Mouse (Mus musculus): Measurements from ENCODE around the gene Avpi1. TPM values are rescaled to one million over a fixed set of nuclear protein-coding genes. Genes with fewer than 3 reads are reported as not detected.

Gene Avpi1
- 42.5 and 44.7 TPM in 2 replicates for polyA plus RNA-seq (2015; fragmentation: Nextera tagmentation; extraction: Ambion mirVana)

DNA sequence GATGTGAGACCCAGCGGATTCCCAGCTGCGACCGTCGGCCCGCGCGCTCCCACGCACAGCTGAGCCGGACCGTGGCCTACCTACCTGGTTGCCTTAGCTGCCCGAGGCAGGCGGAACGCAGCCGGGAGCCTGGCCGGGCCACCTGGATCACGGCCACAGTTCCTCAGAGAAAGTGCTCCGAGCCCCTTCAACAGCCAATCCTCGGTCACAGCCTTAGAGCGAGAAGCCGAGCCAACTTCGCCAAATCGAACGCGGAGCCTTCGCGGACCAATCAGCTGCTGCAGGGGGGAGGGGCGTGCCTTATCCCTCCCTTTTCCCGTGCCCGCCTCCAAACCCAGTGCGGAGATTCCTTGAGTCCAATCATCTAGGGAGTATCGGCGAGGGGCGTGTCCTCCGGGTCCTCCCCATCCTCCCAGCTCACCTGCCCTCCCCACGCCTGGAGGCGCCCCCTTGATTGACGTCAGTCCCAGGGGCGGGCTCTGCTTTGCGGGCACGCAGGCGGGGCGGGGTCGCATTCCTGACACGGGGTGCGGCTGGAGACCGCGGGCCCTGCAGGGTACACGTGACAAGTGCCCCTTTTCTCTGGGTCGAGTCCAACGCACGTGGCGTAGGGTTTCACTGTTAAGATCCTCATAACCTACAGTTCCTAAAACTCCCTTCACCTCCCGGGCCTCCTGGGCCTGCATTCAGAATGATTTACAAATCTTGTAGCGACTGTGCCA lies at the start of gene Avpi1:
Gene Avpi1, minus strand, starts transcription at position 273 of the 722 bp plus-strand sequence.
- H3K4me1 ChIP-seq, result peaks cover 12% of the 10 kb centered on the region; the same call in 1 of the 2 replicates
- peak within 1 kb of the TSS; percentile 94 for H3K27ac ChIP-seq
- peak within 1 kb of the TSS; percentile 96 for H3K4me2 ChIP-seq
- under 1% methylated on average over 54 of the region's 54 CpGs for WGBS
- H3K4me3 ChIP-seq (replicated peaks), result peak within 1 kb of the TSS; percentile 74
- H3K36me3 ChIP-seq, result peaks cover 9% of the 10 kb centered on the region; the same call in 1 of the 2 replicates
- no peaks in the 10 kb centered on the region for H3K9me3 ChIP-seq
- ATAC-seq (ENCODE audit: insufficient read depth, low FRiP score, low read depth), result peak; percentile 98
- H3K27me3 ChIP-seq (replicated peaks), result no peaks in the 10 kb centered on the region
- H3K9ac ChIP-seq, result peak within 1 kb of the TSS; percentile 94

DNA sequence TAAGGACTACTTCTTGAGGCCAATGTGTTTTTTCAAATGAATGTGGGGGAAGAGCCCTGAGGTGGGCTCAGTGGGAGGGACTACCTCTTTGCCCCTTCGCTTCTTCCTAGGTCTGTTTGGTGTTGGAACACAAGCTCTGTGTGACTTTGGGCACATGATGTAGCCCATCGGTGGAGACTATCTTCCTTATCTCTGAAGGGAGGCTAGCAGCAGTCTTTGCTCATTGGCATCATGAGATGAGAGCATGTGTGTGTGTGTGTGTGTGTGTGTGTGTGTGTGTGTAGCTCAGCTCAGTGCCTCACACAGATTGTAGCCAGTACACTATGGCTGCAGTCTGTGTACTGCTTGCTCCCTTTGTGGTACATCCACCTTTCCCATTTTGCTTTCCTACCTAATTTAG lies 48.6 kb upstream of the Avpi1 start:
- whole genome bisulfite sequencing, result 88% methylated on average over 2 of the region's 2 CpGs
- no peaks in the 10 kb centered on the region for H3K9me3 ChIP-seq
- no peak for ATAC-seq (ENCODE audit: insufficient read depth, low FRiP score, low read depth)

DNA sequence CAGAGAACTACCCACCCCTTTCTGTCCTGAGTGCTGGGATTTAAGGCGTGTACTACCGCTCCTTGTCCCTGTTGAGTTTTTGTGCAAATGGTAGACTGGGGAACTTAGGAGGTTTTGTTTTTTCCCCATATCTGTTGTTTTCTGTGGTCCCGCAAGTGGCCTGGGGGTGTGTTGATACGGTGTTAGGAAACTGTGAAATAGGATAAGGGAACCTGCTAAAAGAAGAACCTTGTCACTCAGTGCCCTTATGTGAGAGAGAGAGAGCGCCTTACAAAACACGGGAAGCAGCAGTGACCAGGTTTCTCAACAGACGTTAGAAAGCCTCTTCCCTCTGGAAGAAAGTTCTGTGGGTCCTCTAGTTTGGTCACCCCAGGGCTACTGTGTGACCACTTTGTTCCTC lies 48.0 kb upstream of the Avpi1 start:
- peaks cover 22% of the 10 kb centered on the region; the same call in 1 of the 2 replicates for H3K36me3 ChIP-seq
- no peaks in the 10 kb centered on the region for H3K9me3 ChIP-seq
- no peaks in the 10 kb centered on the region for H3K4me1 ChIP-seq
- WGBS, result 77% methylated on average over 7 of the region's 7 CpGs
- no peaks in the 10 kb centered on the region for H3K27me3 ChIP-seq (replicated peaks)
- no peak overlapping the region for H3K4me3 ChIP-seq (replicated peaks)
- H3K9ac ChIP-seq, result no peak overlapping the region
- H3K27ac ChIP-seq, result no peak overlapping the region
- ATAC-seq (ENCODE audit: insufficient read depth, low FRiP score, low read depth), result no peak
- H3K4me2 ChIP-seq, result no peak overlapping the region

More for the DNA sequence above, 48.6 kb upstream of the Avpi1 start:
- Histone ChIP-seq H3K4me1 (no peaks in the 10 kb centered on the region), H3K9ac (no peak overlapping the region), H3K4me2 (no peak overlapping the region), H3K4me3 (replicated peaks) (no peak overlapping the region), H3K36me3 (peaks cover 22% of the 10 kb centered on the region; the same call in 1 of the 2 replicates), H3K27ac (no peak overlapping the region), H3K27me3 (replicated peaks) (no peaks in the 10 kb centered on the region)

DNA sequence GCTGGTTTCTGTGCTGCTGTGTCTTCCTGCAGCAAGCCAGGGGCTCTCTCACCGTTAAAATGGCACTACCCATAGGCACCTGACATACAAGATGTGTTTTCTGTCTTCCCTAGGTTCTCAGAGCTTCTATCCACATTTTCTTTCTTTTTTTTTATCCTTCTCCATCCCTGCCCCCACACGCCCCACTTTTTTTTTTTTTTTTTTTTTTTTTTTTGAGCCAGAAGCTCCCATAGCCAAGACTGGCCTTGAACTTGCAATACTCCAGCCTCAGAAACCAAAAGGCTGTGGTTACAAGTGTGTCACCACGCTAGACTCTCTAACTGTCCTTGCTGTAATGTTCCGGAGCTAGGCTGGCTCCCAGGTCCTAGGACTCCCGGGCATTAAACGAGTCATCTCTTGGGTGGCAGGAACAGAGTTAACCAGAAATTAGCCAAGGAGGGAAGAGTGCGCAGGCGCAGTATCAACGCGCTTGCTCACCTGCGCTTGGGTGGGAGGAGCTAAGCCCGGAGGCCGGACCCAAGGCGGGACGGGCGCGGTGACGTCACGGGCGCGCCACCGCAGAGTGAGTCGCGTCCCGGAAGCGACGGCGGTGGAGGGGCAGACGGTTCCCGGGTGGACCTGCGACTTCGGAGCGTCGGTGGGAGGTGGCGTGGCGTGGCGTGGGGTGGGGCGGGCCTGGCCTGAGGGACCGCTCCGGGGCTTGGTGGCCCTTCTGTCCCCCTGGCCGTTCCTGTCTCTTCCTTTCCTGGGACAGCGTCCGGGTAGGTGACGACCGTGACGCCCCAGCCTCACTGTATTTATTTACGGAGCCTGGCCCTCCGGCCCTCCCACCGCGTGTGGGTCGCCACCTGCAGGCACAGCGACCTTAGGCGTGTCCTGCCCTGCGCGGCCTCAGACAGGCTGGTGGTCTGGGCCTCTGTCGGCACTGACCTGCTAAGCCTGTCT lies 41.4 kb upstream of the Avpi1 start:
- whole genome bisulfite sequencing, result 2% methylated on average over 54 of the region's 56 CpGs
- Histone ChIP-seq H3K4me2 (peak overlapping the region; percentile 72), H3K9me3 (no peaks in the 10 kb centered on the region), H3K27me3 (replicated peaks) (peaks cover 8% of the 10 kb centered on the region; the same call in 1 of the 2 replicates), H3K36me3 (no peaks in the 10 kb centered on the region), H3K4me3 (replicated peaks) (peak overlapping the region; percentile 89), H3K4me1 (peaks cover 15% of the 10 kb centered on the region), H3K27ac (peak overlapping the region; percentile 64; the same call in 1 of the 2 replicates), H3K9ac (peak overlapping the region; percentile 63)
- peak; percentile 91 for ATAC-seq (ENCODE audit: insufficient read depth, low FRiP score, low read depth)

DNA sequence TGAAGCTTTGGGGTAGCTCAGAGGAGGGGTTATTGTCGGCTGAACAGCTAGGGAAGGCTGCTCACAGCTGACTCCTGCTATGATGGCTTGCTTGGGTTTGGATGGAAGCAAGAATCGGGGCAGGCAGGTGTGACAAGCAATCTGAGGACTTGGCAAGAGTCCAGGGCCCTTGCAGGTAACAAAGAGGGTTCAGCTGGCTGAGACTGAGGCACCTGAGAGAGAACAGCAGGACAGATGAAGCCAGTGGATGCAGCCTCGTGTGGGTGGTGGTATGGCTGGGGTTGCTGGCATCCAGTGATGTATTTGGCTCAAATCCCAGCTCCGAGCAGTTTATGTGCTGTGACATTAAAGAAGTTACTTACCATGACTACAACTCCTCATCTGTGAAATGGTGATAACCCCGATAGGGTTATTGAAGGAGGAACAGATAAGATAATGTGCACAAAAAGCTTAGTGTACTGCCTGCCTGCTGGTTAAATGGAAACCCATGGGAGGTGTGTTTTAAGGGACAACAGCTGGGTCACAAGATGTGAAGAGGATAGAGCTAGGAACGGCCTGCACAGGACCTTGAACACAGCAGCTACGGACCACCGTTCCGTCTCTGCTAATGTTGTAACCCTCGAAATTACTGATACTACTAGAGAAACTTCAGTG lies 40.6 kb upstream of the Avpi1 start:
- Histone ChIP-seq H3K9ac (no peak overlapping the region), H3K27me3 (replicated peaks) (peaks cover 8% of the 10 kb centered on the region; the same call in 1 of the 2 replicates), H3K4me2 (peak overlapping the region; percentile 72; the same call in 1 of the 2 replicates), H3K4me3 (replicated peaks) (0 out of 2 replicates have a peak overlapping the region, but pooled peaks have one; percentile 89), H3K36me3 (no peaks in the 10 kb centered on the region), H3K27ac (no peak overlapping the region), H3K9me3 (no peaks in the 10 kb centered on the region), H3K4me1 (peaks cover 15% of the 10 kb centered on the region)
- 53% methylated on average over 10 of the region's 10 CpGs for whole genome bisulfite sequencing
- no peak for ATAC-seq (ENCODE audit: insufficient read depth, low FRiP score, low read depth)

DNA sequence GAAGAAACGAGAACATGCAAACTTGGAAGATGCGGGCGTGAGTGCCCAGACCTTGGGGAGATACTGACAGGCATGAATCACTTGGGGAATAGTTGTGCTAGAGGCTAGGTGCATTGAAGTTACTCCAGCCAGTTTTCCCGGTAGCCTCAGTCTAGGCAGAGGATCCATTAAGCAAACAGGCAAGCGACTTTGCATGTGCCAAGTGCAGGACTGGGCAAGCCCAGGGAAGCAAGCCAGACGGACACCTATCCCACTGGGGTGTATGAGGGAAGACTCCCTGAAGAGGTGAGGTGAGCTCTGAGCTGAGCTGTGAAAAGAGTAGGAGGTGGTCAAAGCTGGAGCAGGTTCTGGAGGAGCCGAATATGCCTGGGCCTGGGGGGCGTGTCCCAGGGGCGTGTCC lies 38.6 kb upstream of the Avpi1 start:
- H3K36me3 ChIP-seq, result no peaks in the 10 kb centered on the region
- no peak overlapping the region for H3K9ac ChIP-seq
- H3K4me2 ChIP-seq, result no peak overlapping the region
- no peaks in the 10 kb centered on the region for H3K9me3 ChIP-seq
- WGBS, result 58% methylated on average over 9 of the region's 9 CpGs
- H3K4me3 ChIP-seq (replicated peaks), result no peak overlapping the region
- peaks cover 8% of the 10 kb centered on the region; the same call in 1 of the 2 replicates for H3K27me3 ChIP-seq (replicated peaks)
- no peak overlapping the region for H3K27ac ChIP-seq
- H3K4me1 ChIP-seq, result peaks cover 15% of the 10 kb centered on the region
- ATAC-seq (ENCODE audit: insufficient read depth, low FRiP score, low read depth), result no peak

DNA sequence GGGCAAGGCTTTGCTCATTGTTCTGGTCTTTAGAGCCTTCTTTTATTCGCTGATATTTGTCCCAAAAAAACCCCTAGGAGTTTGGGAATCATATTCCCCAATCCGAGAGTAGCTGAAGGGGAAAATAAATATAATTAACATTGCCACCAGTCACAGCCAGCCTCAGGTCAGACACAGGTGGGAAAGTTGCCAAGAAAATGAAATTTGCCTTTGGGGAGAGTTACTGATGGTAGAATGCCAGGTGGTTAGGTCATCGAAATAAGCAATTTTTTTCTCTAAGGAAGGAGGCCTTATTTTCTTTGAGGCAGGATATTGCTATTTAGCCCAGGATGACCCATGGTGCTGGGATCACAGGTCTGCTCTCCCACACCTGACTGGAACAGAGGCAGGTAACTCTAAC lies 37.9 kb upstream of the Avpi1 start:
- H3K4me3 ChIP-seq (replicated peaks), result no peak overlapping the region
- 39% methylated on average over 3 of the region's 3 CpGs for WGBS
- H3K27ac ChIP-seq, result no peak overlapping the region
- H3K9me3 ChIP-seq, result no peaks in the 10 kb centered on the region
- H3K4me2 ChIP-seq, result no peak overlapping the region
- no peak for ATAC-seq (ENCODE audit: insufficient read depth, low FRiP score, low read depth)
- H3K27me3 ChIP-seq (replicated peaks), result peaks cover 8% of the 10 kb centered on the region; the same call in 1 of the 2 replicates
- H3K4me1 ChIP-seq, result peaks cover 15% of the 10 kb centered on the region
- H3K9ac ChIP-seq, result no peak overlapping the region
- H3K36me3 ChIP-seq, result no peaks in the 10 kb centered on the region

DNA sequence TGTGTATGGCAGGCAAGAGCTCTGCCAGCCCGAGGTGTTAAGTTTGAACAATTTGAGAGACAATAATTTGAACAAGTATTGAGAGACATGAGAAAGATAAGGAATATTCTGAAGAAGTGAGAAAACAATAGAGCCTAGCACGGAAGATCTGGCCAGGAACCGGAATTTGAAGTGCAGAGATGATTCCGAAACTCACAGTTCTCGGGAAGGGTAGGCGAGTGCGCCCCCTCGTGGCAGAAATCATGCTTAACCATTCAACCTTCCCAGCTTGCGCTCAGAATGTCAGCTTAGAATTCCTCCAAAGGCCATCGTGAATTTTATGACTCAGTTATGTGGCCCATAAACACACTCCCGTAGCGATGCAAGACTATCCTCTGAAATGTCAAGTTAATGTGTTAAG lies 37.3 kb upstream of the Avpi1 start:
- Histone ChIP-seq H3K4me1 (peaks cover 9% of the 10 kb centered on the region; the same call in 1 of the 2 replicates), H3K4me3 (replicated peaks) (no peak overlapping the region; the same call in 1 of the 2 replicates)
- WGBS, result 3% methylated on average over 12 of the region's 12 CpGs

DNA sequence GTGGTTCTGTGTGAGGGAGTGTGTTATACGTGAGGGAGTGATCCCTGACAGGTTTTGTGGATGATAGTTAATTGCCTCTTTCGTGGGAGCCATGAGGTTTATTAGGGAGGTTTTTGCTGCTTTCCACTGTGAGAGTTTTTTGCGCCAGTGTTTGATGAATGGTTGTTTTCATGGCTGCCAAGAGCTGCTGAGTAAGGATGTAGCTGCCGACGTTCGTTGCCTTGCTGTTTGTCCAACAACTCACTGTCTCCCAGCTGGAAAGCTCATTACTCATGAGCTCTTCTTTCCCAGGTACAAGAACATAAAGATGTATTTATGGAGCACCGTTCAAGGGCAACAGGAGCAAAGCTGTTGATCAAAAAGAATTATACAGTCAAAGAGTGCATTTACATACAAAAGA lies 35.3 kb upstream of the Avpi1 start:
- H3K4me2 ChIP-seq, result no peak overlapping the region
- 27% methylated on average over 7 of the region's 7 CpGs for WGBS
- peaks cover 8% of the 10 kb centered on the region; the same call in 1 of the 2 replicates for H3K27me3 ChIP-seq (replicated peaks)
- H3K9ac ChIP-seq, result no peak overlapping the region
- H3K9me3 ChIP-seq, result no peaks in the 10 kb centered on the region
- H3K36me3 ChIP-seq, result no peaks in the 10 kb centered on the region
- no peak overlapping the region for H3K27ac ChIP-seq
- peaks cover 2% of the 10 kb centered on the region; the same call in 1 of the 2 replicates for H3K4me1 ChIP-seq
- H3K4me3 ChIP-seq (replicated peaks), result no peak overlapping the region
- no peak for ATAC-seq (ENCODE audit: insufficient read depth, low FRiP score, low read depth)

More for the DNA sequence above, 37.3 kb upstream of the Avpi1 start:
- Histone ChIP-seq H3K27me3 (replicated peaks) (peaks cover 8% of the 10 kb centered on the region; the same call in 1 of the 2 replicates), H3K36me3 (no peaks in the 10 kb centered on the region), H3K9me3 (no peaks in the 10 kb centered on the region), H3K9ac (no peak overlapping the region), H3K27ac (no peak overlapping the region), H3K4me2 (peak overlapping the region; percentile 39; the same call in 1 of the 2 replicates)
- no peak for ATAC-seq (ENCODE audit: insufficient read depth, low FRiP score, low read depth)

DNA sequence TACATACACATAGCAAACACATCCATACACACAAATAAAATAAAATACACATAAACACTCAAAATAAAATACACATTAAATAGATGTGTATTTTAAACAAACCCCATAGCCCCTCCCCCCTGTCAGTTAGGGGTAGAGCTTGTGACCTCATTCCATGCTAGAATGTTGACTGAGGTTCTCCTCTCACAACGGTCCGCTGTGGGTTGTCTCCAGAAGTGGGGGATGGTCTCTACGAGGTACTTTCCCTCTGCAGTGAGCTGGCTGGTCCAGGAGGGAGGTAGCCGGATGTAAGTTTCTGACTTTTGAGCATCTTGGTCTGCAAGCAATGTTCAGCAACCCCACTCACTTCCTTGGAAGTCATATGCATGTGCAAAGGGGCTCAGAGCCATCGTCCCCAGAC lies 34.9 kb upstream of the Avpi1 start, which contains the start of gene Zfyve27:
Gene Zfyve27, plus strand, starts transcription at position 188 of the 400 bp plus-strand sequence.
- Histone ChIP-seq H3K9me3 (no peaks in the 10 kb centered on the region), H3K4me1 (no peaks in the 10 kb centered on the region), H3K27me3 (replicated peaks) (peaks cover 8% of the 10 kb centered on the region; the same call in 1 of the 2 replicates), H3K4me2 (no peak within 1 kb of the TSS), H3K4me3 (replicated peaks) (no peak within 1 kb of the TSS), H3K27ac (no peak within 1 kb of the TSS), H3K9ac (no peak within 1 kb of the TSS), H3K36me3 (no peaks in the 10 kb centered on the region)
- ATAC-seq (ENCODE audit: insufficient read depth, low FRiP score, low read depth), result no peak
- 37% methylated on average over 5 of the region's 5 CpGs for WGBS

Measured in stomach, embryonic 15.5 days (tissue).